Mouse (Mus musculus) adipose tissue, adult 10 weeks (tissue): Measurements from ENCODE around the gene Gfpt2. TPM values are rescaled to one million over a fixed set of nuclear protein-coding genes. Genes with fewer than 3 reads are reported as not detected.

Experiments used
- polyA plus RNA-seq: library from polyadenylated mRNA; stranded (reverse); fragments of 350-450 nt; fragmentation: Illumina TruSeq; extraction: RNeasy Lipid Tissue Mini Kit (QIAGEN cat#74804); gene quantifications from one replicate; pipeline ENCODE4 v1.2.3, GENCODE M21; 2014; ENCODE audit warnings: low read depth, low replicate concordance

Gfpt2 gene
- 16.5 TPM for polyA plus RNA-seq

GRCm38 (mm10) chr11:49793619-49794341, at the start of gene Gfpt2:
Gene Gfpt2, plus strand, starts transcription at chr11:49794178.

DNA sequence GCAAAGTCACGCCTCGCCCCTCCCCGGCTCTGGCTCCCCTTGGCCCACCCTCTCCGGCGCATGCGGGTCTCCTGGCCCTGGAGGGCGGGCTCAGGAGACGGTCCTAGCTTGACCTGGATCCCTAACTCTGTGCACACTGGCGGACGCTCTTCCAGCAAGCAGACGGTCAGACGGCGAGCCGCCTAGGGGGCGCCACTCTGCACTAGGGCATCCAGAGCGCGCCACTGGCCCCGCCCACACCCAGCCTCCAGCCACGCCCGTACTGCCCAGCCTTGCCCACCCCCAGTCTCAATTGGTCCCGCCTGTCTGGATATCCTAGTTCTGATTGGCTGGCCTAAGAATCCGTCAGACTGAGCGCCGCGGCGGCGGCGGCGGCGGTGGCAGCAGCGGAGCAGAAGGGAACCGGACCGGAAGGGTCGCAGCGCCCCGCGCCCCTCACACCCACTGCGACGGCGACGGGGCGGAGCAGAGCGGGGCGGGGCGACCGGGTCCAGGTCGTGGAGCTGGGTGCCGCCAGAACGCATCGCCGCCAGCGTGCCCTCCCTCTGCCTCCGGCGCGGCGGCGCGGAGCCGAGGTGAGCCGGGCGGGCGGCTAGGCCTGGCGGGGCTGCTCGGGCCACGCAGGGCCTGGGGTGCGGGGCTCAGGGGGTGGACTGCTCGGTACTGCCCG, 52.6 kb downstream of the Gfpt2 start, which contains the start of gene Mapk9:
Gene Mapk9, plus strand, starts transcription at position 351 of the 670 bp plus-strand sequence.

Other genes starting within 250 kb of the Gfpt2 start
- not detected for gene Olfr1380, start 237.3 kb upstream of the Gfpt2 start, polyA plus RNA-seq
- gene Flt4, start 184.9 kb upstream of the Gfpt2 start, polyA plus RNA-seq, result 5.1 TPM
- gene Scgb3a1, start 130.6 kb upstream of the Gfpt2 start, polyA plus RNA-seq, result not detected
- gene Cnot6, start 81.5 kb upstream of the Gfpt2 start, polyA plus RNA-seq, result 31.9 TPM
- gene Mapk9, start 52.6 kb downstream of the Gfpt2 start, polyA plus RNA-seq, result 60.6 TPM
- 0.22 TPM for gene Rasgef1c, start 107.7 kb downstream of the Gfpt2 start, polyA plus RNA-seq
- 91.5 TPM for gene Rnf130, start 231.2 kb downstream of the Gfpt2 start, polyA plus RNA-seq